Mouse (Mus musculus) olfactory bulb, adult 2 months (tissue): ENCODE data around the gene Ralgapa2. TPM values are rescaled to one million over a fixed set of nuclear protein-coding genes. Genes with fewer than 3 reads are reported as not detected.

Experiments
- H3K27ac ChIP-seq: fragments of 200-500 bp; 2 replicates; pipeline ENCODE4 v1.5.1; 2012; ENCODE audit warnings: low read depth, low read length; ENCODE audit not compliant: insufficient read depth
- H3K4me1 ChIP-seq: fragments of 200-500 bp; 2 replicates; pipeline ENCODE4 v1.6.1; 2012; ENCODE audit warnings: low read length; ENCODE audit not compliant: control insufficient read depth, insufficient read depth
- H3K4me3 ChIP-seq: fragments of 200-500 bp; 2 replicates; pipeline ENCODE4 v1.5.1; 2012; ENCODE audit warnings: mild to moderate bottlenecking, low read depth, low read length, moderate library complexity; ENCODE audit not compliant: insufficient read depth
- CTCF ChIP-seq: fragments of 200-500 bp; IDR thresholded peaks from 2 replicates; pipeline ENCODE4 v1.5.1; 2012; ENCODE audit warnings: low read depth, mild to moderate bottlenecking, low read length, moderate library complexity; ENCODE audit not compliant: insufficient read depth
- POLR2A ChIP-seq: fragments of 200-500 bp; IDR thresholded peaks from 2 replicates; pipeline ENCODE4 v1.6.1; 2012; ENCODE audit warnings: mild to moderate bottlenecking, low read depth, low read length, moderate library complexity; ENCODE audit not compliant: insufficient read depth
- WGBS: fragments of 180-500 bp; shearing (Covaris S2); methylation state at CpG from one replicate; pipeline ENCODE4 v1.1.7; 2018; 5-methylcytosine and 5-hydroxymethylcytosine counted together
- polyA plus RNA-seq: library from polyadenylated mRNA; stranded (reverse); fragments of >200 nt; gene quantifications from 2 replicates; pipeline ENCODE4 v1.2.4, GENCODE M21; 2012; ENCODE audit warnings: low replicate concordance; ENCODE audit not compliant: missing spikeins, insufficient read depth, insufficient read length

Ralgapa2 gene
- polyA plus RNA-seq, 1 experiment, result not detected

GRCm38 (mm10) chr2:146210968-146211367 lies 301.2 kb downstream of the Ralgapa2 start:
- 82% methylated on average over 4 of the region's 4 CpGs for WGBS
- Histone ChIP-seq H3K4me1 (peaks cover 4% of the 10 kb centered on the region), H3K4me3 (no peak overlapping the region), H3K27ac (no peak overlapping the region)
- TF ChIP-seq CTCF, result no peak
- TF ChIP-seq POLR2A, result no peak

- Histone ChIP-seq H3K4me3 (no peak overlapping the region), H3K4me1 (no peaks in the 10 kb centered on the region), H3K27ac (no peak overlapping the region)
- whole genome bisulfite sequencing, result 89% methylated on average over 7 of the region's 7 CpGs
- no peak for TF ChIP-seq POLR2A
- no peak for TF ChIP-seq CTCF
These were observed 314.2 kb downstream of the Ralgapa2 start for GRCm38 (mm10) chr2:146197947-146198346.

GRCm38 (mm10) chr2:146196126-146196525 lies 316.0 kb downstream of the Ralgapa2 start:
- Histone ChIP-seq H3K27ac (no peak overlapping the region), H3K4me3 (no peak overlapping the region), H3K4me1 (no peaks in the 10 kb centered on the region)
- 79% methylated on average over 11 of the region's 11 CpGs for WGBS
- no peak for TF ChIP-seq CTCF
- no peak for TF ChIP-seq POLR2A
